Mouse (Mus musculus): ENCODE measurements around the gene Eln.

- no peak for TF ChIP-seq CTCF (IDR thresholded peaks at IDR 0.05; ENCODE audit: low read depth)
- TF ChIP-seq EP300 (IDR thresholded peaks at IDR 0.05; ENCODE audit: low read depth): no peak
Measured at GRCm38 (mm10) chr5:134725299-134725698, 21.8 kb downstream of the Eln start.
